Mouse (Mus musculus): ENCODE data around the gene Scel. TPM values are rescaled to one million over a fixed set of nuclear protein-coding genes. Genes with fewer than 3 reads are reported as not detected.

Gene Scel
- polyA plus RNA-seq, 1 experiment from 2014 or later, result 0.26 TPM

DNA sequence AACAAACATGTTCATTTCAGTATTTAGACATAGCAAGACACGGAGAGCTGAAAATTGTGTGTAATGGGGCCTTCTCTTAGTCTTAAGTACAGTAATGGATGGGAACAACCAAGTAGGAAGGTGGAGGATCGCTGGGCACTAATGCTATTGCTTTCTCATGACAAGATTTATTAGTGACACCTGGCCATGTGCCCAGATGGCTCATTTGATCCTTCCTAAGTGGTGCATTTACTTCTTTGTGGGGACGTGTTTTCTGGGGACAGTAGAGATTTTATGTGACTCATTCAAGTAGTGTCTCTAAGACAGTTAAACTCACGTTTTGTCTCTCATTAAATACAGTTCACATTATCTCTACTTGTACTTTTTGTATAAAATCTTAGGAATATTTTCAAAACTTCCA lies 73.5 kb downstream of the Scel start:
- Histone ChIP-seq H3K9me3 (no peaks in the 10 kb centered on the region), H3K27ac (replicated peaks) (no peak overlapping the region), H3K9ac (replicated peaks) (no peak overlapping the region), H3K4me3 (no peak overlapping the region), H3K4me2 (replicated peaks) (no peak overlapping the region), H3K36me3 (no peaks in the 10 kb centered on the region), H3K27me3 (no peaks in the 10 kb centered on the region), H3K4me1 (peaks cover 5% of the 10 kb centered on the region; the same call in 1 of the 2 replicates)
- no peak for ATAC-seq (ENCODE audit: low FRiP score, low read depth)
- 63% methylated on average over 4 of the region's 4 CpGs for WGBS

DNA sequence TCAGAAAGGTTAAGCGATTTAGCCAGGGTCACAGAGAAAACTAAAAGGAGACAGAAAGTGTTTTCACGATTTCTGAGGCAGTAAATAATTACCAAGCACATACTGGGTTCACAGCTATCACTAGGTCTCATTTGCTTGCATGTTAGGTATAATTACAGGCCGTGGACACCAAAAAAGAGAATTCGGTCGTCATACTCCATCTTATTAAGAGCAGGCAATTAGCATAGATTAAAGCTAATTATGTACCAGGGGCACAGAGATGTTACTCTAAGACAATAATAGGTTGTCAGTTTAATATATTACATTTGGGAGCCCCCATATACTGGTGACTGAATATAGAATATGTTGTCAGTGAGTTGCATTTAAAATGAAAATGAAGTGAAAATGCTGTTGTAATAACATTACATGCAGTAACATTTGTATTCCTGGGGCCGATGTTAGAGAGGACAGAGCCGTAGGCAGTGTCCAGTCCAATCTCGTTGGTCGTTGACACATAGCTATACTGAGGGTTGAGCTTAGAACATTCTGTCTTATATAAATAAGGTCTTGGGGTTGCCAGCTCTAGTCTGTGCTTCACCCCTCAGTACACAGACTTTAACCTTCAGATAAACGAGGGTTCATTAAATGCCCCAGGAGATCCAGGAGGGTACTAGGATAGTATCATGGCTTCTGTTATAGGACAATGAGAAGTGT lies 74.2 kb downstream of the Scel start:
- no peaks in the 10 kb centered on the region for H3K9me3 ChIP-seq
- H3K9ac ChIP-seq (replicated peaks), result no peak overlapping the region
- no peak overlapping the region for H3K27ac ChIP-seq (replicated peaks)
- 68% methylated on average over 10 of the region's 10 CpGs for WGBS
- no peak for ATAC-seq (ENCODE audit: low FRiP score, low read depth)
- no peak overlapping the region for H3K4me3 ChIP-seq
- no peak overlapping the region for H3K4me2 ChIP-seq (replicated peaks)
- H3K36me3 ChIP-seq, result no peaks in the 10 kb centered on the region
- no peaks in the 10 kb centered on the region for H3K27me3 ChIP-seq
- peaks cover 5% of the 10 kb centered on the region; the same call in 1 of the 2 replicates for H3K4me1 ChIP-seq

DNA sequence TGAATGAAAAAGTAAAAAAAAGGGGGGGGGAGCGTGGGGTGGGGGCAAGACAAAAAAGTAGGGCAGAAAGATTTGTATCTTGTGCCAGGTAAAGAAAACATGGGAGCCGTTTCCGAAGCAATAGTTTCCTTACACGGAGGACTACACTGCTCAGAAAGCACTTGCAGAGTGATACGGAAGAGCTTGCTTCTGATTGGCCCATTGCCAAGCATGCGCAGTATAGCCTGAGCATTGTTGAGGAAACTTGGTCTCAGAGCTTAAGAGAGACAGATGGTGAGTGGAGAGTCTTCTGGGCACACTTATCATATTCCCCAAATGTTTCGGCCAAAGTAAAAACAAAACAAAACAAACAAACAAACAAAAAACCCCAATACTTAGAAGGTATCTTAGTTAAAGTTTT lies 76.7 kb downstream of the Scel start:
- Histone ChIP-seq H3K27ac (replicated peaks) (no peak overlapping the region), H3K4me3 (no peak overlapping the region), H3K27me3 (no peaks in the 10 kb centered on the region), H3K9me3 (no peaks in the 10 kb centered on the region), H3K36me3 (no peaks in the 10 kb centered on the region), H3K4me1 (peaks cover 5% of the 10 kb centered on the region; the same call in 1 of the 2 replicates), H3K4me2 (replicated peaks) (no peak overlapping the region), H3K9ac (replicated peaks) (no peak overlapping the region)
- no peak; the same call in 1 of the 2 replicates for ATAC-seq (ENCODE audit: low FRiP score, low read depth)
- 82% methylated on average over 7 of the region's 7 CpGs for WGBS

DNA sequence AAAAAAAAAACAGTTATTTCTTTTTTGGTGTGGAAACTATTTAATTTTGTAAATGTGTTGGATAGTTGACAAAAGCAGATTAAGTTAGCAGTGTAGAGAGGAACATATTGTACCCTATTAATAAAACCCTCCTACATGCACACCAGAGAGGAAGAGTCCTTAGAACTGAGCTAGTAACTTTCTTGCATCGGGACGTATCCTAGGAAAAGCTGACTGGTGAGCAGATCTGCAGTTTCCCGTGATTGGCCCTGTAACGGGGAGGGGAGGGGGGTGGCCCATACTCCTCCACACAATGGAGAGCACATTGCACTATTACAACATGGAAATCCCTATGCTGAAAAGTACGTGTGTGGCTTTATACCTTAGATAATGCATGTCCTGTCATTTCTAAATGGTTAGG lies 82.7 kb downstream of the Scel start:
- H3K4me2 ChIP-seq (replicated peaks), result no peak overlapping the region
- 67% methylated on average over 5 of the region's 5 CpGs for WGBS
- no peak overlapping the region for H3K4me3 ChIP-seq
- ATAC-seq (ENCODE audit: low FRiP score, low read depth), result no peak
- no peaks in the 10 kb centered on the region for H3K27me3 ChIP-seq
- no peaks in the 10 kb centered on the region for H3K36me3 ChIP-seq
- H3K9me3 ChIP-seq, result no peaks in the 10 kb centered on the region
- no peaks in the 10 kb centered on the region for H3K4me1 ChIP-seq
- H3K27ac ChIP-seq (replicated peaks), result no peak overlapping the region
- H3K9ac ChIP-seq (replicated peaks), result no peak overlapping the region

DNA sequence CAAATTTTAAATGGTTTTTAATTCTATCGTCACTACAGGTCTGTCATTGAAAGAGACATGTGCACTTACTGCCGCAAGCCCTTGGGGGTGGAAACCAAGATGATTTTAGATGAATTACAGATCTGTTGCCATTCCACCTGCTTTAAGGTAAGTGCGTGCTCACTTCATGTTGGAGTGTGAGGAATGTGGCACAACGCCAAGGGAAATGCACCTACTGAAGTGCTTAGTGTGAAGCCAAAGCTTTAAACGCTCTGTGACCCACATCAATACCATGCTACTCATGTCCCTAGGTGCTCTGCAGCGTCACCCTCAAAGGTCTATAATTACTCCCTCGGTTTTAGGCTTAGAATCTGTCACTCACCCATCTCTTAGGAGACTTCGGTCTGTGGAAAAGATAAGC lies 94.9 kb downstream of the Scel start:
- Histone ChIP-seq H3K27me3 (no peaks in the 10 kb centered on the region), H3K36me3 (no peaks in the 10 kb centered on the region), H3K27ac (replicated peaks) (no peak overlapping the region), H3K4me2 (replicated peaks) (no peak overlapping the region), H3K9ac (replicated peaks) (no peak overlapping the region), H3K9me3 (no peaks in the 10 kb centered on the region), H3K4me1 (no peaks in the 10 kb centered on the region), H3K4me3 (no peak overlapping the region)
- ATAC-seq (ENCODE audit: low FRiP score, low read depth), result no peak
- WGBS, result 88% methylated on average over 8 of the region's 8 CpGs

DNA sequence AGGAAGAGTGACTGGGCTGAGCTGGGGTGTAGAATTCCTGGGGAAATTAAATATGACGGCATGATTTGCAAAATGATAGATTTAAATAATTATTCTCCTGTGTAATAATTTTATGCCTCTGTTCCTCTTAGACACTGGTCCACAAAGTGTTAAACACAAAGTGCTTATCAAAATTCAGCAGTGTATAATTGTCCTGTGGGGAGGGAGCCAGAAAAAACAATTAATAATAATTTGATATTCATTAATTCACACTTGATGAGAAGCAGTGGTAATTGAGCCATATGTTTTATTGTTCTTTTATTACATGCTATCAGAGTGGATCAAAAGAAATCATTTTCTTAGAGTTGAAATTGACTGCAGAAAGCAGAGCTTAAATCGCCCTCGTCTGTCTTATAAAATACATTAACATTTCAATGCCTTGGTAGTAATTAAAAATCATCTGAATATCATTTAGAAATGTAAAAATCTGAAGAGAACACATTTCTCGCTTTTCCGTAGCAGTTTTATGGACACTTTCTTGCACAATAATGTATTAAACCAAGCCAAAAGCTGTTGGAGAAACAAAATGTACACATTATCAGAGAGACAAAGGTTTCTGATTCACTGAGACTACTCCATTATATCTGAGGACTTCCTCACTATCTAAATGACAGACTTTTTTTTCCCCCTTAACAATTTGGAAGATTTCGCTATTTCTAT lies 100.6 kb downstream of the Scel start:
- H3K4me3 ChIP-seq, result no peak overlapping the region
- ATAC-seq (ENCODE audit: low FRiP score, low read depth), result no peak
- WGBS, result 82% methylated on average over 6 of the region's 6 CpGs

DNA sequence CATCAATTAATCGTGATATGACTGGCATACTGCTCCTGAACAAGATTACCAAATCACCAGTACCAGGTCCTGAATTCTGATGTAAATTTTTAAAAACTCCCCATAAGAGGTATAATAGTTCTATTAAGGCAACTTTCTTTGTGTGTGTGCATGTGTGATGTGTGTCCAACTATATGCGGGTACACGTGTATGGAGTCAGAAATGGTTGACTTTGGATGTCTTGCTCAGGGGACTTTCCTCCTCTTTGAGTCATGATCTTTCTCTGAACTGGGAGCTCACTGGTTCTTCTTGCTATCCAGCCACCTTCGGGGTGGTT lies 101.1 kb downstream of the Scel start:
- no peak for ATAC-seq (ENCODE audit: low FRiP score, low read depth)
- no peak overlapping the region for H3K27ac ChIP-seq (replicated peaks)
- no peaks in the 10 kb centered on the region for H3K9me3 ChIP-seq
- no peak overlapping the region for H3K9ac ChIP-seq (replicated peaks)
- H3K4me1 ChIP-seq, result no peaks in the 10 kb centered on the region
- no peak overlapping the region for H3K4me3 ChIP-seq
- no peaks in the 10 kb centered on the region for H3K27me3 ChIP-seq
- WGBS, result 95% methylated on average over 4 of the region's 4 CpGs
- no peaks in the 10 kb centered on the region for H3K36me3 ChIP-seq
- H3K4me2 ChIP-seq (replicated peaks), result no peak overlapping the region

More for the DNA sequence above, 100.6 kb downstream of the Scel start:
- Histone ChIP-seq H3K27me3 (no peaks in the 10 kb centered on the region), H3K9ac (replicated peaks) (no peak overlapping the region), H3K4me2 (replicated peaks) (no peak overlapping the region), H3K9me3 (no peaks in the 10 kb centered on the region), H3K27ac (replicated peaks) (no peak overlapping the region), H3K36me3 (no peaks in the 10 kb centered on the region), H3K4me1 (no peaks in the 10 kb centered on the region)

DNA sequence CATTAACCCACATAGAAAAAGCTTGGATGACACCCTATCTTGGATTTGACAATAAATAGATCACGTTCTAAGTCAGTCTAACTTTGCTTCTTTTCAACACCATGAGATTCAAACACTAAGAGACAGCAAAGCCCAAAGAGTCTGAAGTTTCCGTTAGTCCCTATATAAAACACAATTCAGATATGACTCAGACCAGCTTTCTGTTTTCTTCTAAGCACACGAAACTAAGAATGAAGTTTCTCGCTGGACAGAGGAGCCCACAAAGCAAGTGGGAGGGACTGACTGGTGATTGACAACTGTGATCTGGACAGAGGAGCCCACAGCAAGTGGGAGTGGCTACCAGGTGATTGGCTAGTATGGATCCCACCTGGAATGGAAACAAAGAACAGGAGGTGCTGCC lies 106.6 kb downstream of the Scel start:
- Histone ChIP-seq H3K27ac (replicated peaks) (no peak overlapping the region), H3K9ac (replicated peaks) (no peak overlapping the region), H3K27me3 (no peaks in the 10 kb centered on the region), H3K4me2 (replicated peaks) (no peak overlapping the region), H3K4me3 (no peak overlapping the region), H3K4me1 (no peaks in the 10 kb centered on the region), H3K36me3 (no peaks in the 10 kb centered on the region), H3K9me3 (no peaks in the 10 kb centered on the region)
- WGBS, result 89% methylated on average over 4 of the region's 4 CpGs
- ATAC-seq (ENCODE audit: low FRiP score, low read depth), result no peak

DNA sequence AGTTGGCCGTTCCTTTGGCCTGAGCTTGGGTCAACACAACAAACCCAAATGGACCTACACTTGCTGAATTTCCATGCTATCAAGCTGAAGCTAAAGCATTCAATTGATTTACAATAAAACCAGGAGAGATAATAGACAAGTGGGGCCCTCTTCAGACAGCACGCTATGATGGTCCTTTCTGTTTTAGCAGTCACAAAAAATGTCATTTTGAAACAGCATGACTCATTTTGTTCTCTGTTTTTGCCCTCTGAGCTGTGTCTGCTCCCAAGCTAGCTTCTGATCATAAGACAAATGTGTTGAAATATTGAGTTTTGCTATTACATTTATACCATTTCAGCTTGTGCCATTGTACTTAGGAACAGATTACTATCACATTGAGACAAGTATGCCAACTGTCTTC lies 108.1 kb downstream of the Scel start:
- no peak overlapping the region for H3K4me3 ChIP-seq
- no peak overlapping the region for H3K4me2 ChIP-seq (replicated peaks)
- H3K27ac ChIP-seq (replicated peaks), result no peak overlapping the region
- 91% methylated on average over 2 of the region's 2 CpGs for WGBS
- no peak for ATAC-seq (ENCODE audit: low FRiP score, low read depth)
- no peak overlapping the region for H3K9ac ChIP-seq (replicated peaks)
- no peaks in the 10 kb centered on the region for H3K27me3 ChIP-seq
- H3K36me3 ChIP-seq, result no peaks in the 10 kb centered on the region
- H3K4me1 ChIP-seq, result no peaks in the 10 kb centered on the region
- H3K9me3 ChIP-seq, result no peaks in the 10 kb centered on the region

DNA sequence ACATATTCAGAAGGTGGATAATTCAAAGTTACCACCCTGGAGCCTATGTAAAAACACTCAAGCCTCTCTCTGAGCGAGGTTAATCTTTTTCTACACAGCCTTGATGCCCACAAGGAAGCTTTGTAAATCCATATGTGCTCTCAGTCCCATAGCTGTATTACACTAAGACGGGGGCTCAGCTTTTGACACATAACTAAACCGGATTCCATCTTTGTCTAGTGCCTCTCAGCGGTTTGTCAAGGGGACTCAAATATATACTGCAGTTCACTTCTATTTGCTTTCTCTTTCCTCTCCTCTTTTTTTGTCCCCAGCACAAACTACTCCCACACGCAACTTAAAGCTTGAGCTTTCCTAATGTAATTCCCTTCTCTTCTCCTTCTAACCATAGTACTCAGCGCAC lies 113.0 kb downstream of the Scel start:
- Histone ChIP-seq H3K27ac (replicated peaks) (no peak overlapping the region), H3K4me3 (no peak overlapping the region), H3K27me3 (no peaks in the 10 kb centered on the region), H3K4me2 (replicated peaks) (no peak overlapping the region), H3K4me1 (no peaks in the 10 kb centered on the region), H3K36me3 (no peaks in the 10 kb centered on the region), H3K9me3 (no peaks in the 10 kb centered on the region), H3K9ac (replicated peaks) (no peak overlapping the region)
- ATAC-seq (ENCODE audit: low FRiP score, low read depth), result no peak
- WGBS, result 89% methylated on average over 6 of the region's 6 CpGs

DNA sequence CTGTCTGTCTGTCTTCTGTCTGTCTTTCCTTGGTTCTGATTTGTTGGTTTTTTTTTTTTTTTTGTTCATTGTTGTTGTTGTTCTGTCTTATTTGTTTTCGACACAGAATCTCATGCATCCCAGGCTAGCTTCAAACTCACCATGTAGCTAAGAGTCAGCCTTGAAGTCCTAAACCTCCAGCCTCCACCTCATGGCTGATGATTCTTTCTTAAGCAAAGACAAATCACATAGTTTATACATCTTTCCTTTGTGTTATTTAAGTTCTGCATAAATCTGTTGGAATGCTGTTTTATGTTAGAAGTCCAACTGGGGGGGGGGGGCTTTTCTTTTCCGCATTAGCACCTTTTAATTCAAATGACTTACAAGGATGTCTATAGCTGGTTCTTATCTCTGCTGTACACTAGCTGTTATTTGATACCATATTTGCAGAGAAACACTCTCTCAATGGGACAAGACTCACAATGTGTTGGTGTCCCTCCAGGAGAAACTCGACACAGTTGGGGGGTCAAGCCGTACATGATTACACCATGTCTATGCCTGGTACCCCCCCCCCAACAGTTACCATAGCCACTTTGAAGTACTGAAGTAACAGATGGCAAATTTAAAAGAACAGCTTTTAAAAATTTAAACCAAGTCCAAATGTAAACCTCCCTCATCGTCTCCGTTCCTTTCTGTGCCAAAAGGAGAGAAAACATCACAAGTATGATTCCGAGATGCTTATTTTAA lies 116.7 kb downstream of the Scel start:
- no peak for ATAC-seq (ENCODE audit: low FRiP score, low read depth)
- Histone ChIP-seq H3K9me3 (no peaks in the 10 kb centered on the region), H3K9ac (replicated peaks) (no peak overlapping the region), H3K4me3 (no peak overlapping the region), H3K27me3 (no peaks in the 10 kb centered on the region), H3K27ac (replicated peaks) (no peak overlapping the region), H3K4me1 (no peaks in the 10 kb centered on the region), H3K36me3 (no peaks in the 10 kb centered on the region), H3K4me2 (replicated peaks) (no peak overlapping the region)
- WGBS, result 87% methylated on average over 7 of the region's 7 CpGs

DNA sequence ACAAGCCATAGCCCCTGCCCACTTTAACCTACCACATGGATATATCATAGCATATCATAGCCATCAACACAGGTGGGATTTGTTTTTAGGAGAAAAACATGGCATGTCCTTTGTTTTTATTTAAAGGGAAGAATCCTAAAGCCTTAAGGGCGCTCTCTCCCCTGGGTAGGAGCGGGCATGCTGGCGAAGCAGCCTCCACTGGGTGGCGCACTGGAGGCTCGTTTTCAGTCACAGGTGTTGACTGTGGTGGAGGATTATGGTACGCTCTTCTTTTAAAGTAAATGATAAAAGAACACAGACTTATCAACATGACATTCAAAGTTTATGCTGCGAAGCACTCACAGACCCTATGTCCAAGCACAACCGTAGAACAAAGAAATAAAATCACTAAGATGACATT lies 117.4 kb downstream of the Scel start:
- Histone ChIP-seq H3K27me3 (no peaks in the 10 kb centered on the region), H3K9ac (replicated peaks) (no peak overlapping the region), H3K9me3 (no peaks in the 10 kb centered on the region), H3K4me2 (replicated peaks) (no peak overlapping the region), H3K4me1 (no peaks in the 10 kb centered on the region), H3K27ac (replicated peaks) (no peak overlapping the region), H3K4me3 (no peak overlapping the region), H3K36me3 (no peaks in the 10 kb centered on the region)
- ATAC-seq (ENCODE audit: low FRiP score, low read depth), result no peak
- WGBS, result 78% methylated on average over 8 of the region's 8 CpGs
